Comparison of ENCODE assay signal across 9 mouse cellular contexts in the genomic region with DNA sequence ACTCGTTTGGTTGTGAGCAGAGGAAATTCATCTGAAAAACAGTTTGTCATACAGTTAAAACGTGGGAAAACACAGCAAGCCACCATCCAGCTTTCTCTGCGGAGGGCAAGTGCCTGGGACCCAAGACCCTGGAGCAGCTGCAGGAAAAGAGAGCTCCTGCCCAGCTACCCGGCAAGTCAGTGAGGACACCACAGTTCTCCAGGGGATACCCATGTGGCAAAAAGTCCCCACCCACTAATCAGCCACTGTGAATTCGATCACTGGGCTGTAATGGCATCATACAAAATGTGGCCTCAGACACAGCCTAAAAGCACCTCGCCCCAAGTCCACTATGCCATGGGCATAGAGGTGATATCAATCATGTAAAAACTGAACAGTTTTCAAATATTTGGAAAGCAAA. TPM values are rescaled to one million over a fixed set of nuclear protein-coding genes. Genes with fewer than 3 reads are reported as not detected.
DNase-seq lines count a peak whose midpoint lies in the region; ATAC-seq and TF ChIP-seq lines count a peak whose summit lies in the region.
"Had no signal": no experiment of that assay in that cellular context is flagged by ENCODE, and none has a peak within 500 bp of the region (broad histone marks: within the 10 kb centered on the region; RNA-seq: fewer than 3 reads in every experiment).

No protein-coding gene starts in this region.

- DNase-seq in kidney, postnatal 0 days (ENCODE audit: low spot score): no peak
- DNase-seq in kidney, adult 9 months: no peak
- DNase-seq in embryonic facial prominence, embryonic 11.5 days (ENCODE audit: low spot score): no peak
- DNase-seq in thymus, postnatal 25 days: no peak
- DNase-seq in adrenal gland, postnatal 14 days: no peak
- DNase-seq: gastrocnemius, adult 2 months had no signal

- H3K9me3 ChIP-seq in kidney, postnatal 0 days (replicated peaks; ENCODE audit: low read length): no peaks in the 10 kb centered on the region
- H3K9me3 ChIP-seq in embryonic facial prominence, embryonic 11.5 days (replicated peaks; ENCODE audit: control insufficient read depth, low read length): no peaks in the 10 kb centered on the region
- no peaks in the 10 kb centered on the region for H3K9me3 ChIP-seq in hindbrain, embryonic 15.5 days
- H3K9me3 ChIP-seq in neural tube, embryonic 12.5 days: no peaks in the 10 kb centered on the region

- no peak for ATAC-seq in kidney, postnatal 0 days (replicated peaks; ENCODE audit: low FRiP score, low read depth)
- no peak for ATAC-seq in embryonic facial prominence, embryonic 11.5 days (replicated peaks; ENCODE audit: insufficient number of reproducible peaks, low FRiP score, low TSS enrichment, low read depth)
- ATAC-seq in hindbrain, embryonic 15.5 days (ENCODE audit: low FRiP score, low read depth): no peak
- no peak for ATAC-seq in neural tube, embryonic 12.5 days (ENCODE audit: low FRiP score, low read depth)

- peak overlapping the region; percentile 88 for H3K4me2 ChIP-seq in kidney, postnatal 0 days (ENCODE audit: low read length)
- H3K4me2 ChIP-seq in embryonic facial prominence, embryonic 11.5 days (ENCODE audit: low read depth, low read length): peak overlapping the region; percentile 59
- peak overlapping the region; percentile 94 for H3K4me2 ChIP-seq in hindbrain, embryonic 15.5 days
- peak overlapping the region; percentile 73 for H3K4me2 ChIP-seq in neural tube, embryonic 12.5 days (replicated peaks)

- H3K27me3 ChIP-seq in kidney, postnatal 0 days (ENCODE audit: insufficient read depth, low read length): no peaks in the 10 kb centered on the region
- H3K27me3 ChIP-seq in embryonic facial prominence, embryonic 11.5 days (ENCODE audit: control insufficient read depth, insufficient read depth, low read length): no peaks in the 10 kb centered on the region
- H3K27me3 ChIP-seq in hindbrain, embryonic 15.5 days: no peaks in the 10 kb centered on the region
- H3K27me3 ChIP-seq in neural tube, embryonic 12.5 days (replicated peaks): no peaks in the 10 kb centered on the region

- H3K4me1 ChIP-seq in kidney, postnatal 0 days (replicated peaks; ENCODE audit: insufficient read depth, low read length): no peaks in the 10 kb centered on the region
- no peaks in the 10 kb centered on the region for H3K4me1 ChIP-seq in embryonic facial prominence, embryonic 11.5 days (ENCODE audit: control insufficient read depth, insufficient read depth, low read length)
- H3K4me1 ChIP-seq in hindbrain, embryonic 15.5 days (replicated peaks): peaks cover 8% of the 10 kb centered on the region
- 0 out of 2 replicates have a peak, but pooled peaks cover 6% of the 10 kb centered on the region for H3K4me1 ChIP-seq in neural tube, embryonic 12.5 days

- H3K27ac ChIP-seq in kidney, postnatal 0 days: no peak overlapping the region
- no peak overlapping the region for H3K27ac ChIP-seq in embryonic facial prominence, embryonic 11.5 days (replicated peaks; ENCODE audit: low read depth, low read length)
- no peak overlapping the region for H3K27ac ChIP-seq in hindbrain, embryonic 15.5 days (replicated peaks)
- H3K27ac ChIP-seq in neural tube, embryonic 12.5 days: no peak overlapping the region
- H3K27ac ChIP-seq: gastrocnemius, adult 2 months had no signal

- WGBS in kidney, postnatal 0 days: 69% methylated on average over 6 of the region's 6 CpGs
- 79% methylated on average over 6 of the region's 6 CpGs for WGBS in embryonic facial prominence, embryonic 11.5 days
- 82% methylated on average over 6 of the region's 6 CpGs for WGBS in hindbrain, embryonic 15.5 days
- WGBS in neural tube, embryonic 12.5 days: 80% methylated on average over 6 of the region's 6 CpGs

- TF ChIP-seq CTCF in kidney, postnatal 0 days (IDR thresholded peaks at IDR 0.05; ENCODE audit: low read depth): no peak

- no peak overlapping the region for H3K4me3 ChIP-seq in kidney, postnatal 0 days (replicated peaks; ENCODE audit: low read depth, low read length)
- peak overlapping the region; percentile 84; the same call in 1 of the 2 replicates for H3K4me3 ChIP-seq in embryonic facial prominence, embryonic 11.5 days (ENCODE audit: low read depth, low read length)
- H3K4me3 ChIP-seq in hindbrain, embryonic 15.5 days: no peak overlapping the region
- no peak overlapping the region for H3K4me3 ChIP-seq in neural tube, embryonic 12.5 days

- H3K36me3 ChIP-seq in kidney, postnatal 0 days (ENCODE audit: insufficient read depth, low read length): peaks cover 5% of the 10 kb centered on the region; the same call in 1 of the 2 replicates
- H3K36me3 ChIP-seq in embryonic facial prominence, embryonic 11.5 days (replicated peaks; ENCODE audit: control insufficient read depth, insufficient read depth, low read depth, low read length): no peaks in the 10 kb centered on the region; the same call in 1 of the 2 replicates
- peaks cover 12% of the 10 kb centered on the region for H3K36me3 ChIP-seq in hindbrain, embryonic 15.5 days
- H3K36me3 ChIP-seq in neural tube, embryonic 12.5 days: peaks cover 25% of the 10 kb centered on the region

- H3K9ac ChIP-seq in kidney, postnatal 0 days (ENCODE audit: low read depth, low read length): no peak overlapping the region
- peak overlapping the region; percentile 7 for H3K9ac ChIP-seq in embryonic facial prominence, embryonic 11.5 days (replicated peaks; ENCODE audit: low read length)
- no peak overlapping the region for H3K9ac ChIP-seq in hindbrain, embryonic 15.5 days
- H3K9ac ChIP-seq in neural tube, embryonic 12.5 days: no peak overlapping the region

RNA-seq across cellular contexts. Expression of gene Tyms, which starts 1.7 kb away (rescaled TPM):
- 137 and 160 TPM in 2 replicates for polyA plus RNA-seq in kidney, postnatal 0 days (2015; fragmentation: Nextera tagmentation; extraction: Ambion mirVana)
- polyA plus RNA-seq in embryonic facial prominence, embryonic 11.5 days (2014; fragmentation: Nextera tagmentation; extraction: Ambion mirVana): 409 and 418 TPM in 2 replicates
- 52.5 and 59.1 TPM in 2 replicates for polyA plus RNA-seq in hindbrain, embryonic 15.5 days (2015; fragmentation: Nextera tagmentation; extraction: Ambion mirVana)
- 140 and 151 TPM in 2 replicates for polyA plus RNA-seq in neural tube, embryonic 12.5 days (2016; fragmentation: Nextera tagmentation; extraction: Ambion mirVana)
- 38.1 and 51.8 TPM in 2 replicates for total RNA-seq in adrenal gland, postnatal 14 days (2021)

RNA-seq across cellular contexts. Expression of gene Garem2, which starts 33.3 kb away (rescaled TPM):
- 0.33 and 0.36 TPM in 2 replicates for polyA plus RNA-seq in kidney, postnatal 0 days (2015; fragmentation: Nextera tagmentation; extraction: Ambion mirVana)
- polyA plus RNA-seq in embryonic facial prominence, embryonic 11.5 days (2014; fragmentation: Nextera tagmentation; extraction: Ambion mirVana): 3.1 TPM in 2 replicates
- polyA plus RNA-seq in hindbrain, embryonic 15.5 days (2015; fragmentation: Nextera tagmentation; extraction: Ambion mirVana): 11.5 and 13.7 TPM in 2 replicates
- polyA plus RNA-seq in neural tube, embryonic 12.5 days (2016; fragmentation: Nextera tagmentation; extraction: Ambion mirVana): 28.2 and 31.0 TPM in 2 replicates
- 0.19 and 0.26 TPM in 2 replicates for total RNA-seq in adrenal gland, postnatal 14 days (2021)
- total RNA-seq: gastrocnemius, adult 2 months had no signal

RNA-seq across cellular contexts. Expression of gene 3110082J24Rik, which starts 34.2 kb away (rescaled TPM):
- polyA plus RNA-seq in kidney, postnatal 0 days (2015; fragmentation: Nextera tagmentation; extraction: Ambion mirVana): not detected in 2 replicates
- 0.62 and 0.85 TPM in 2 replicates for polyA plus RNA-seq in embryonic facial prominence, embryonic 11.5 days (2014; fragmentation: Nextera tagmentation; extraction: Ambion mirVana)
- polyA plus RNA-seq in hindbrain, embryonic 15.5 days (2015; fragmentation: Nextera tagmentation; extraction: Ambion mirVana): 3.2 and 5.3 TPM in 2 replicates
- 4.0 and 4.5 TPM in 2 replicates for polyA plus RNA-seq in neural tube, embryonic 12.5 days (2016; fragmentation: Nextera tagmentation; extraction: Ambion mirVana)
- not detected in 2 replicates for total RNA-seq in adrenal gland, postnatal 14 days (2021)
- total RNA-seq: gastrocnemius, adult 2 months had no signal

RNA-seq across cellular contexts. Expression of gene Il6, which starts 58.8 kb away (rescaled TPM):
- 0.24 TPM in 1 of 2 replicates, not detected in the other for polyA plus RNA-seq in kidney, postnatal 0 days (2015; fragmentation: Nextera tagmentation; extraction: Ambion mirVana)
- not detected in 2 replicates for polyA plus RNA-seq in embryonic facial prominence, embryonic 11.5 days (2014; fragmentation: Nextera tagmentation; extraction: Ambion mirVana)
- not detected in 2 replicates for polyA plus RNA-seq in hindbrain, embryonic 15.5 days (2015; fragmentation: Nextera tagmentation; extraction: Ambion mirVana)
- polyA plus RNA-seq in neural tube, embryonic 12.5 days (2016; fragmentation: Nextera tagmentation; extraction: Ambion mirVana): not detected in 2 replicates
- total RNA-seq in adrenal gland, postnatal 14 days (2021): not detected in 2 replicates
- total RNA-seq: gastrocnemius, adult 2 months had no signal
- polyA plus RNA-seq: neural tube, embryonic 14.5 days had no signal
